Mouse (Mus musculus): ENCODE measurements around the gene P2rx1.

- no peak for TF ChIP-seq CTCF (IDR thresholded peaks at IDR 0.05; ENCODE audit: extremely low read depth, insufficient read length, insufficient replicate concordance, low read depth, low read length)
- no peak for TF ChIP-seq POLR2A (IDR thresholded peaks at IDR 0.05; ENCODE audit: low read depth, low read length)
These were observed 45.8 kb upstream of the P2rx1 start for GRCm38 (mm10) chr11:72953116-72953439.

All from small intestine, adult 2 months (tissue).